Mouse (Mus musculus): Measurements from ENCODE around the gene Fzd5. TPM values are rescaled to one million over a fixed set of nuclear protein-coding genes. Genes with fewer than 3 reads are reported as not detected.
A peak's percentile ranks its signal among the peaks of the same experiment; 100 is the strongest.

The Fzd5 gene
- polyA plus RNA-seq, 1 experiment from 2014 or later, result 0.88 TPM

- Histone ChIP-seq H3K36me3 (no peaks in the 10 kb centered on the region), H3K4me2 (no peak overlapping the region), H3K9ac (replicated peaks) (no peak overlapping the region), H3K4me1 (replicated peaks) (no peaks in the 10 kb centered on the region; the same call in none of the 2 replicates), H3K4me3 (replicated peaks) (no peak overlapping the region), H3K27me3 (no peaks in the 10 kb centered on the region), H3K27ac (no peak overlapping the region), H3K9me3 (no peaks in the 10 kb centered on the region)
- ATAC-seq (ENCODE audit: insufficient number of reproducible peaks, insufficient read depth, low FRiP score, low TSS enrichment, low read depth), result no peak
- WGBS, result 73% methylated on average over 7 of the region's 7 CpGs
These were observed 16.1 kb upstream of the Fzd5 start for GRCm38 (mm10) chr1:64753668-64754067.

GRCm38 (mm10) chr1:64753109-64753508 lies 15.6 kb upstream of the Fzd5 start:
- H3K9me3 ChIP-seq, result no peaks in the 10 kb centered on the region
- no peak overlapping the region for H3K4me3 ChIP-seq (replicated peaks)
- no peak overlapping the region for H3K27ac ChIP-seq
- no peaks in the 10 kb centered on the region for H3K27me3 ChIP-seq
- peaks cover 5% of the 10 kb centered on the region for H3K4me1 ChIP-seq (replicated peaks)
- ATAC-seq (ENCODE audit: insufficient number of reproducible peaks, insufficient read depth, low FRiP score, low TSS enrichment, low read depth), result no peak
- H3K9ac ChIP-seq (replicated peaks), result no peak overlapping the region
- no peak overlapping the region for H3K4me2 ChIP-seq
- 88% methylated on average over 8 of the region's 8 CpGs for WGBS
- no peaks in the 10 kb centered on the region for H3K36me3 ChIP-seq

- H3K27me3 ChIP-seq, result peaks cover 3% of the 10 kb centered on the region; the same call in 1 of the 2 replicates
- peaks cover 5% of the 10 kb centered on the region; the same call in 1 of the 2 replicates for H3K9me3 ChIP-seq
- no peak overlapping the region for H3K9ac ChIP-seq (replicated peaks)
- no peak overlapping the region for H3K4me3 ChIP-seq (replicated peaks)
- H3K36me3 ChIP-seq, result no peaks in the 10 kb centered on the region
- H3K4me2 ChIP-seq, result no peak overlapping the region
- no peak for ATAC-seq (ENCODE audit: insufficient number of reproducible peaks, insufficient read depth, low FRiP score, low TSS enrichment, low read depth)
- no peak overlapping the region for H3K27ac ChIP-seq
- H3K4me1 ChIP-seq (replicated peaks), result peaks cover 14% of the 10 kb centered on the region
These were observed 7.1 kb upstream of the Fzd5 start for GRCm38 (mm10) chr1:64744616-64745015.

- H3K4me1 ChIP-seq (replicated peaks), result peaks cover 20% of the 10 kb centered on the region
- peaks cover 5% of the 10 kb centered on the region; the same call in 1 of the 2 replicates for H3K9me3 ChIP-seq
- H3K4me2 ChIP-seq, result no peak overlapping the region
- no peak for ATAC-seq (ENCODE audit: insufficient number of reproducible peaks, insufficient read depth, low FRiP score, low TSS enrichment, low read depth)
- 75% methylated on average over 18 of the region's 18 CpGs for WGBS
- H3K4me3 ChIP-seq (replicated peaks), result no peak overlapping the region
- H3K27me3 ChIP-seq, result peaks cover 12% of the 10 kb centered on the region; the same call in 1 of the 2 replicates
- no peak overlapping the region for H3K27ac ChIP-seq
- no peak overlapping the region for H3K9ac ChIP-seq (replicated peaks)
- no peaks in the 10 kb centered on the region for H3K36me3 ChIP-seq
These were observed 5.3 kb upstream of the Fzd5 start for GRCm38 (mm10) chr1:64742741-64743408.

GRCm38 (mm10) chr1:64738661-64739082 lies 1.1 kb upstream of the Fzd5 start:
- no peaks in the 10 kb centered on the region for H3K9me3 ChIP-seq
- H3K4me2 ChIP-seq, result peak overlapping the region; percentile 93
- no peak for ATAC-seq (ENCODE audit: insufficient number of reproducible peaks, insufficient read depth, low FRiP score, low TSS enrichment, low read depth)
- H3K27me3 ChIP-seq, result peaks cover 44% of the 10 kb centered on the region
- WGBS, result under 1% methylated on average over 14 of the region's 14 CpGs
- H3K36me3 ChIP-seq, result no peaks in the 10 kb centered on the region
- H3K27ac ChIP-seq, result no peak overlapping the region
- H3K9ac ChIP-seq (replicated peaks), result no peak overlapping the region
- peak overlapping the region; percentile 62 for H3K4me3 ChIP-seq (replicated peaks)
- H3K4me1 ChIP-seq (replicated peaks), result peaks cover 48% of the 10 kb centered on the region

GRCm38 (mm10) chr1:64738180-64738555 lies 617 bp upstream of the Fzd5 start:
- H3K4me1 ChIP-seq (replicated peaks), result peaks cover 45% of the 10 kb centered on the region
- H3K4me3 ChIP-seq (replicated peaks), result peak overlapping the region; percentile 62
- H3K36me3 ChIP-seq, result no peaks in the 10 kb centered on the region
- H3K4me2 ChIP-seq, result peak overlapping the region; percentile 93
- no peak overlapping the region for H3K9ac ChIP-seq (replicated peaks)
- H3K27me3 ChIP-seq, result peaks cover 49% of the 10 kb centered on the region
- WGBS, result under 1% methylated on average over 11 of the region's 11 CpGs
- H3K9me3 ChIP-seq, result no peaks in the 10 kb centered on the region
- peak; percentile 21; the same call in 1 of the 2 replicates for ATAC-seq (ENCODE audit: insufficient number of reproducible peaks, insufficient read depth, low FRiP score, low TSS enrichment, low read depth)
- no peak overlapping the region for H3K27ac ChIP-seq

- H3K4me3 ChIP-seq (replicated peaks), result peak overlapping the region; percentile 62
- H3K9ac ChIP-seq (replicated peaks), result peak overlapping the region; percentile 65
- no peak for ATAC-seq (ENCODE audit: insufficient number of reproducible peaks, insufficient read depth, low FRiP score, low TSS enrichment, low read depth)
- peaks cover 62% of the 10 kb centered on the region for H3K27me3 ChIP-seq
- H3K4me2 ChIP-seq, result peak overlapping the region; percentile 93
- H3K36me3 ChIP-seq, result no peaks in the 10 kb centered on the region
- under 1% methylated on average over 55 of the region's 56 CpGs for WGBS
- H3K27ac ChIP-seq, result no peak overlapping the region
- peaks cover 40% of the 10 kb centered on the region for H3K4me1 ChIP-seq (replicated peaks)
- no peaks in the 10 kb centered on the region for H3K9me3 ChIP-seq
These were observed 660 bp downstream of the Fzd5 start for GRCm38 (mm10) chr1:64736681-64737501.

- H3K4me1 ChIP-seq (replicated peaks), result peaks cover 40% of the 10 kb centered on the region
- no peaks in the 10 kb centered on the region for H3K9me3 ChIP-seq
- peaks cover 71% of the 10 kb centered on the region for H3K27me3 ChIP-seq
- H3K36me3 ChIP-seq, result no peaks in the 10 kb centered on the region
- H3K27ac ChIP-seq, result no peak overlapping the region
- H3K9ac ChIP-seq (replicated peaks), result peak overlapping the region; percentile 65
- no peak for ATAC-seq (ENCODE audit: insufficient number of reproducible peaks, insufficient read depth, low FRiP score, low TSS enrichment, low read depth)
- peak overlapping the region; percentile 62 for H3K4me3 ChIP-seq (replicated peaks)
- 10% methylated on average over 74 of the region's 75 CpGs for WGBS
- peak overlapping the region; percentile 93 for H3K4me2 ChIP-seq
These were observed 1.5 kb downstream of the Fzd5 start for GRCm38 (mm10) chr1:64735781-64736680.

- peaks cover 40% of the 10 kb centered on the region for H3K4me1 ChIP-seq (replicated peaks)
- WGBS, result 41% methylated on average over 58 of the region's 58 CpGs
These were observed 2.5 kb downstream of the Fzd5 start for GRCm38 (mm10) chr1:64734771-64735750.

More at GRCm38 (mm10) chr1:64734771-64735750, 2.5 kb downstream of the Fzd5 start:
- peak overlapping the region; percentile 37; the same call in 1 of the 2 replicates for H3K9ac ChIP-seq (replicated peaks)
- H3K4me2 ChIP-seq, result peak overlapping the region; percentile 93
- H3K9me3 ChIP-seq, result no peaks in the 10 kb centered on the region
- H3K27me3 ChIP-seq, result peaks cover 73% of the 10 kb centered on the region
- no peak for ATAC-seq (ENCODE audit: insufficient number of reproducible peaks, insufficient read depth, low FRiP score, low TSS enrichment, low read depth)
- H3K36me3 ChIP-seq, result no peaks in the 10 kb centered on the region
- no peak overlapping the region for H3K27ac ChIP-seq
- peak overlapping the region; percentile 62 for H3K4me3 ChIP-seq (replicated peaks)
